Mouse (Mus musculus) midbrain, embryonic 11.5 days (tissue): ENCODE results near the gene Gmds. TPM values are rescaled to one million over a fixed set of nuclear protein-coding genes. Genes with fewer than 3 reads are reported as not detected.

Experiments used
- ATAC-seq: fragments of 200-750 bp; cut with Nextera tagmentation; 2 replicates; pipeline ENCODE4 v1.8.0; 2017; ENCODE audit warnings: moderate TSS enrichment, moderate library complexity; ENCODE audit not compliant: low FRiP score
- DNase-seq: peaks from one replicate; pipeline ENCODE4 v3.0.0; 2015; ENCODE audit warnings: low spot score; ENCODE audit errors: missing footprints
- H3K27ac ChIP-seq: fragments of 300-500 bp; sonication (generic); 2 replicates; pipeline ENCODE4 v1.5.1; 2014; ENCODE audit warnings: low read depth, low read length
- H3K27me3 ChIP-seq: fragments of 300-500 bp; sonication (generic); 2 replicates; pipeline ENCODE4 v1.6.1; 2014; ENCODE audit warnings: mild to moderate bottlenecking, low read length, moderate library complexity, mixed read lengths; ENCODE audit not compliant: control insufficient read depth, insufficient read depth
- H3K36me3 ChIP-seq: fragments of 300-500 bp; sonication (generic); 2 replicates; pipeline ENCODE4 v1.6.1; 2014; ENCODE audit warnings: mild to moderate bottlenecking, low read length, moderate library complexity, mixed read lengths; ENCODE audit not compliant: control insufficient read depth, insufficient read depth
- H3K4me1 ChIP-seq: fragments of 300-500 bp; sonication (generic); 2 replicates; pipeline ENCODE4 v1.6.1; 2014; ENCODE audit warnings: low read length; ENCODE audit not compliant: control insufficient read depth, insufficient read depth
- H3K4me2 ChIP-seq: fragments of 300-500 bp; sonication (generic); 2 replicates; pipeline ENCODE4 v1.6.1; 2014; ENCODE audit warnings: mild to moderate bottlenecking, moderate library complexity
- H3K4me3 ChIP-seq: fragments of 300-500 bp; sonication (generic); 2 replicates; pipeline ENCODE4 v1.5.1; 2014; ENCODE audit warnings: low read depth, low read length
- H3K9ac ChIP-seq: fragments of 300-500 bp; sonication (generic); 2 replicates; pipeline ENCODE4 v1.6.1; 2014; ENCODE audit warnings: low read length
- H3K9me3 ChIP-seq: fragments of 300-500 bp; sonication (generic); 2 replicates; pipeline ENCODE4 v1.6.1; 2016; ENCODE audit warnings: low read length; ENCODE audit not compliant: control insufficient read depth
- WGBS: fragments of 180-500 bp; shearing (Covaris S2); extraction: QIAGEN DNeasy Blood & Tissue Kit; methylation state at CpG from one replicate; pipeline ENCODE4 v1.1.7; 2014; 5-methylcytosine and 5-hydroxymethylcytosine counted together
- polyA plus RNA-seq: library from polyadenylated mRNA; unstranded; fragments of >200 nt; fragmentation: Nextera tagmentation; extraction: Ambion mirVana; gene quantifications from 2 replicates; pipeline ENCODE4 v1.2.1, GENCODE M21; 2014

Gene Gmds
- polyA plus RNA-seq, 1 experiment from 2014 or later: 31.6 TPM

GRCm38 (mm10) chr13:31924506-31924905 lies 414.0 kb downstream of the Gmds start:
- ATAC-seq: no peak
- Histone ChIP-seq H3K9me3 (no peaks in the 10 kb centered on the region), H3K27me3 (no peaks in the 10 kb centered on the region), H3K4me2 (no peak overlapping the region), H3K4me3 (no peak overlapping the region), H3K27ac (no peak overlapping the region), H3K36me3 (no peaks in the 10 kb centered on the region), H3K4me1 (no peaks in the 10 kb centered on the region), H3K9ac (no peak overlapping the region)
- peak; percentile 14 for DNase-seq
- 81% methylated on average over 4 of the region's 4 CpGs for WGBS

- Histone ChIP-seq H3K4me2 (no peak overlapping the region), H3K9me3 (no peaks in the 10 kb centered on the region), H3K27ac (no peak overlapping the region), H3K9ac (no peak overlapping the region), H3K36me3 (no peaks in the 10 kb centered on the region), H3K4me3 (no peak overlapping the region), H3K4me1 (no peaks in the 10 kb centered on the region), H3K27me3 (no peaks in the 10 kb centered on the region)
- 92% methylated on average over 2 of the region's 2 CpGs for WGBS
- no peak for DNase-seq
- no peak for ATAC-seq
Measured at GRCm38 (mm10) chr13:31919716-31920115, 418.8 kb downstream of the Gmds start.

GRCm38 (mm10) chr13:31917387-31917786 lies 421.2 kb downstream of the Gmds start:
- DNase-seq: no peak
- H3K27me3 ChIP-seq: no peaks in the 10 kb centered on the region
- no peak overlapping the region for H3K4me2 ChIP-seq
- ATAC-seq: no peak
- no peaks in the 10 kb centered on the region for H3K9me3 ChIP-seq
- no peak overlapping the region for H3K27ac ChIP-seq
- 39% methylated on average over 5 of the region's 5 CpGs for WGBS
- H3K9ac ChIP-seq: no peak overlapping the region
- no peak overlapping the region for H3K4me3 ChIP-seq
- no peaks in the 10 kb centered on the region for H3K36me3 ChIP-seq
- H3K4me1 ChIP-seq: no peaks in the 10 kb centered on the region

GRCm38 (mm10) chr13:31915748-31916147 lies 422.8 kb downstream of the Gmds start:
- peak; percentile 31 for DNase-seq

GRCm38 (mm10) chr13:31914901-31915587 lies 423.5 kb downstream of the Gmds start:
- ATAC-seq (no peak), DNase-seq (peak; percentile 69)
- no peaks in the 10 kb centered on the region for H3K9me3 ChIP-seq
- no peak overlapping the region for H3K27ac ChIP-seq
- H3K4me1 ChIP-seq: peaks cover 6% of the 10 kb centered on the region; the same call in 1 of the 2 replicates
- H3K4me2 ChIP-seq: no peak overlapping the region
- H3K27me3 ChIP-seq: no peaks in the 10 kb centered on the region
- H3K4me3 ChIP-seq: no peak overlapping the region
- 73% methylated on average over 4 of the region's 4 CpGs for WGBS
- no peaks in the 10 kb centered on the region for H3K36me3 ChIP-seq
- H3K9ac ChIP-seq: no peak overlapping the region

More at GRCm38 (mm10) chr13:31915748-31916147, 422.8 kb downstream of the Gmds start:
- peaks cover 6% of the 10 kb centered on the region; the same call in 1 of the 2 replicates for H3K4me1 ChIP-seq
- ATAC-seq: no peak
- no peaks in the 10 kb centered on the region for H3K9me3 ChIP-seq
- no peak overlapping the region for H3K27ac ChIP-seq
- H3K4me2 ChIP-seq: no peak overlapping the region
- H3K4me3 ChIP-seq: no peak overlapping the region
- H3K36me3 ChIP-seq: no peaks in the 10 kb centered on the region
- H3K27me3 ChIP-seq: no peaks in the 10 kb centered on the region
- WGBS: 85% methylated on average over 6 of the region's 6 CpGs
- no peak overlapping the region for H3K9ac ChIP-seq

- Histone ChIP-seq H3K9ac (no peak overlapping the region), H3K4me1 (peaks cover 6% of the 10 kb centered on the region; the same call in 1 of the 2 replicates), H3K27me3 (no peaks in the 10 kb centered on the region), H3K9me3 (no peaks in the 10 kb centered on the region), H3K4me2 (no peak overlapping the region), H3K27ac (no peak overlapping the region), H3K36me3 (no peaks in the 10 kb centered on the region), H3K4me3 (no peak overlapping the region)
- WGBS: 8% methylated on average over 5 of the region's 5 CpGs
- ATAC-seq (0 out of 2 replicates have a peak, but pooled peaks have one; percentile 48), DNase-seq (peak; percentile 87)
Measured at GRCm38 (mm10) chr13:31911956-31912355, 426.6 kb downstream of the Gmds start.

GRCm38 (mm10) chr13:31911362-31911761 lies 427.2 kb downstream of the Gmds start:
- peak; percentile 59 for DNase-seq
- Histone ChIP-seq H3K4me3 (no peak overlapping the region), H3K9ac (no peak overlapping the region), H3K36me3 (no peaks in the 10 kb centered on the region), H3K4me2 (no peak overlapping the region), H3K27me3 (no peaks in the 10 kb centered on the region), H3K27ac (no peak overlapping the region), H3K9me3 (no peaks in the 10 kb centered on the region), H3K4me1 (peaks cover 6% of the 10 kb centered on the region; the same call in 1 of the 2 replicates)
- no peak for ATAC-seq
- WGBS: 44% methylated on average over 2 of the region's 2 CpGs

- H3K9me3 ChIP-seq: no peaks in the 10 kb centered on the region
- no peak for DNase-seq
Measured at GRCm38 (mm10) chr13:31909031-31909430, 429.5 kb downstream of the Gmds start.

GRCm38 (mm10) chr13:31906514-31906913 lies 432.0 kb downstream of the Gmds start:
- no peaks in the 10 kb centered on the region for H3K9me3 ChIP-seq
- H3K4me2 ChIP-seq: no peak overlapping the region
- 64% methylated on average over 1 of the region's 1 CpGs for WGBS
- no peak overlapping the region for H3K9ac ChIP-seq
- H3K4me1 ChIP-seq: peaks cover under 1% of the 10 kb centered on the region; the same call in 1 of the 2 replicates
- H3K27ac ChIP-seq: no peak overlapping the region
- H3K36me3 ChIP-seq: no peaks in the 10 kb centered on the region
- no peak for ATAC-seq
- peak; percentile 80 for DNase-seq
- no peaks in the 10 kb centered on the region for H3K27me3 ChIP-seq
- no peak overlapping the region for H3K4me3 ChIP-seq

More at GRCm38 (mm10) chr13:31909031-31909430, 429.5 kb downstream of the Gmds start:
- Histone ChIP-seq H3K4me1 (peaks cover 6% of the 10 kb centered on the region; the same call in 1 of the 2 replicates), H3K9ac (no peak overlapping the region), H3K4me3 (no peak overlapping the region), H3K27ac (no peak overlapping the region), H3K27me3 (no peaks in the 10 kb centered on the region), H3K36me3 (no peaks in the 10 kb centered on the region), H3K4me2 (no peak overlapping the region)
- no peak for ATAC-seq
- 82% methylated on average over 3 of the region's 3 CpGs for WGBS
